Mouse (Mus musculus): ENCODE data around the gene Rassf3. TPM values are rescaled to one million over a fixed set of nuclear protein-coding genes. Genes with fewer than 3 reads are reported as not detected.

Rassf3 gene
- polyA plus RNA-seq, 1 experiment from 2014 or later, result 17.3 TPM

- H3K36me3 ChIP-seq, result no peaks in the 10 kb centered on the region
- H3K27me3 ChIP-seq, result no peaks in the 10 kb centered on the region
- WGBS, result 88% methylated on average over 9 of the region's 9 CpGs
- H3K27ac ChIP-seq, result no peak overlapping the region
- no peaks in the 10 kb centered on the region for H3K4me1 ChIP-seq
- H3K4me2 ChIP-seq, result no peak overlapping the region
- H3K9me3 ChIP-seq, result no peaks in the 10 kb centered on the region
- no peak overlapping the region for H3K4me3 ChIP-seq
- no peak for ATAC-seq (ENCODE audit: insufficient number of reproducible peaks, low FRiP score, low TSS enrichment, low read depth)
- H3K9ac ChIP-seq, result no peak overlapping the region
Measured at GRCm38 (mm10) chr10:121486350-121486749, 10.2 kb upstream of the Rassf3 start.

- H3K9me3 ChIP-seq, result no peaks in the 10 kb centered on the region
- H3K4me1 ChIP-seq, result no peaks in the 10 kb centered on the region
- no peak overlapping the region for H3K4me2 ChIP-seq
- H3K27me3 ChIP-seq, result no peaks in the 10 kb centered on the region
- H3K9ac ChIP-seq, result no peak overlapping the region
- no peak overlapping the region for H3K4me3 ChIP-seq
- 53% methylated on average over 1 of the region's 1 CpGs for WGBS
- H3K36me3 ChIP-seq, result no peaks in the 10 kb centered on the region
- no peak for ATAC-seq (ENCODE audit: insufficient number of reproducible peaks, low FRiP score, low TSS enrichment, low read depth)
- no peak overlapping the region for H3K27ac ChIP-seq
Measured at GRCm38 (mm10) chr10:121483364-121483763, 7.2 kb upstream of the Rassf3 start.

- no peak overlapping the region for H3K4me2 ChIP-seq
- no peaks in the 10 kb centered on the region for H3K27me3 ChIP-seq
- no peak overlapping the region for H3K4me3 ChIP-seq
- H3K4me1 ChIP-seq, result peaks cover 6% of the 10 kb centered on the region
- H3K9ac ChIP-seq, result no peak overlapping the region
- ATAC-seq (ENCODE audit: insufficient number of reproducible peaks, low FRiP score, low TSS enrichment, low read depth), result no peak
- no peak overlapping the region for H3K27ac ChIP-seq
- no peaks in the 10 kb centered on the region for H3K9me3 ChIP-seq
- 55% methylated on average over 10 of the region's 10 CpGs for WGBS
- H3K36me3 ChIP-seq, result no peaks in the 10 kb centered on the region
Measured at GRCm38 (mm10) chr10:121481141-121481540, 5.0 kb upstream of the Rassf3 start.

- H3K9me3 ChIP-seq, result no peaks in the 10 kb centered on the region
- WGBS, result 95% methylated on average over 1 of the region's 1 CpGs
- no peak overlapping the region for H3K9ac ChIP-seq
- no peak overlapping the region for H3K4me3 ChIP-seq
- H3K27ac ChIP-seq, result no peak overlapping the region
- H3K4me2 ChIP-seq, result no peak overlapping the region
- no peaks in the 10 kb centered on the region for H3K27me3 ChIP-seq
- H3K36me3 ChIP-seq, result no peaks in the 10 kb centered on the region
- no peak for ATAC-seq (ENCODE audit: insufficient number of reproducible peaks, low FRiP score, low TSS enrichment, low read depth)
- peaks cover 8% of the 10 kb centered on the region for H3K4me1 ChIP-seq
Measured at GRCm38 (mm10) chr10:121479987-121480386, 3.8 kb upstream of the Rassf3 start.

GRCm38 (mm10) chr10:121477433-121477832 lies 1.3 kb upstream of the Rassf3 start:
- no peaks in the 10 kb centered on the region for H3K27me3 ChIP-seq
- no peaks in the 10 kb centered on the region for H3K36me3 ChIP-seq
- H3K27ac ChIP-seq, result peak overlapping the region; percentile 82
- H3K4me2 ChIP-seq, result peak overlapping the region; percentile 87
- 0 out of 2 replicates have a peak overlapping the region, but pooled peaks have one; percentile 10 for H3K9ac ChIP-seq
- H3K9me3 ChIP-seq, result no peaks in the 10 kb centered on the region
- WGBS, result 18% methylated on average over 10 of the region's 10 CpGs
- no peak for ATAC-seq (ENCODE audit: insufficient number of reproducible peaks, low FRiP score, low TSS enrichment, low read depth)
- H3K4me1 ChIP-seq, result peaks cover 33% of the 10 kb centered on the region
- H3K4me3 ChIP-seq, result peak overlapping the region; percentile 74; the same call in 1 of the 2 replicates

GRCm38 (mm10) chr10:121476968-121477337 lies 806 bp upstream of the Rassf3 start:
- 15% methylated on average over 8 of the region's 8 CpGs for WGBS
- Histone ChIP-seq H3K27ac (peak overlapping the region; percentile 82), H3K36me3 (no peaks in the 10 kb centered on the region), H3K4me2 (peak overlapping the region; percentile 87), H3K4me3 (peak overlapping the region; percentile 74), H3K4me1 (peaks cover 36% of the 10 kb centered on the region), H3K27me3 (no peaks in the 10 kb centered on the region), H3K9ac (no peak overlapping the region), H3K9me3 (no peaks in the 10 kb centered on the region)
- no peak for ATAC-seq (ENCODE audit: insufficient number of reproducible peaks, low FRiP score, low TSS enrichment, low read depth)

GRCm38 (mm10) chr10:121475672-121476146 lies 438 bp downstream of the Rassf3 start:
- Histone ChIP-seq H3K9ac (peak overlapping the region; percentile 81), H3K4me3 (peak overlapping the region; percentile 74), H3K36me3 (no peaks in the 10 kb centered on the region), H3K4me2 (peak overlapping the region; percentile 87), H3K4me1 (peaks cover 42% of the 10 kb centered on the region), H3K27me3 (no peaks in the 10 kb centered on the region), H3K9me3 (no peaks in the 10 kb centered on the region), H3K27ac (peak overlapping the region; percentile 89)
- ATAC-seq (ENCODE audit: insufficient number of reproducible peaks, low FRiP score, low TSS enrichment, low read depth), result no peak
- WGBS, result under 1% methylated on average over 44 of the region's 45 CpGs

GRCm38 (mm10) chr10:121475101-121475671 lies 961 bp downstream of the Rassf3 start:
- ATAC-seq (ENCODE audit: insufficient number of reproducible peaks, low FRiP score, low TSS enrichment, low read depth), result no peak
- no peaks in the 10 kb centered on the region for H3K9me3 ChIP-seq
- H3K4me2 ChIP-seq, result peak overlapping the region; percentile 87
- H3K4me1 ChIP-seq, result peaks cover 42% of the 10 kb centered on the region
- peak overlapping the region; percentile 74 for H3K4me3 ChIP-seq
- no peaks in the 10 kb centered on the region for H3K27me3 ChIP-seq
- H3K9ac ChIP-seq, result peak overlapping the region; percentile 81
- under 1% methylated on average over 31 of the region's 31 CpGs for WGBS
- H3K27ac ChIP-seq, result peak overlapping the region; percentile 89
- H3K36me3 ChIP-seq, result no peaks in the 10 kb centered on the region

GRCm38 (mm10) chr10:121474288-121474687 lies 1.9 kb downstream of the Rassf3 start:
- peak overlapping the region; percentile 87 for H3K4me2 ChIP-seq
- H3K9me3 ChIP-seq, result no peaks in the 10 kb centered on the region
- WGBS, result 10% methylated on average over 4 of the region's 4 CpGs
- H3K36me3 ChIP-seq, result no peaks in the 10 kb centered on the region
- H3K27me3 ChIP-seq, result no peaks in the 10 kb centered on the region
- peak overlapping the region; percentile 81; the same call in 1 of the 2 replicates for H3K9ac ChIP-seq
- peaks cover 47% of the 10 kb centered on the region for H3K4me1 ChIP-seq
- ATAC-seq (ENCODE audit: insufficient number of reproducible peaks, low FRiP score, low TSS enrichment, low read depth), result no peak
- H3K27ac ChIP-seq, result peak overlapping the region; percentile 22; the same call in 1 of the 2 replicates
- peak overlapping the region; percentile 74 for H3K4me3 ChIP-seq

- no peaks in the 10 kb centered on the region for H3K36me3 ChIP-seq
- H3K4me2 ChIP-seq, result peak overlapping the region; percentile 87
- WGBS, result 41% methylated on average over 12 of the region's 12 CpGs
- H3K4me3 ChIP-seq, result peak overlapping the region; percentile 74
- H3K27ac ChIP-seq, result peak overlapping the region; percentile 28; the same call in 1 of the 2 replicates
- no peak overlapping the region for H3K9ac ChIP-seq
- peaks cover 52% of the 10 kb centered on the region for H3K4me1 ChIP-seq
- no peak for ATAC-seq (ENCODE audit: insufficient number of reproducible peaks, low FRiP score, low TSS enrichment, low read depth)
- no peaks in the 10 kb centered on the region for H3K27me3 ChIP-seq
- H3K9me3 ChIP-seq, result no peaks in the 10 kb centered on the region
Measured at GRCm38 (mm10) chr10:121473723-121474215, 2.4 kb downstream of the Rassf3 start.

- 77% methylated on average over 11 of the region's 11 CpGs for WGBS
- Histone ChIP-seq H3K9me3 (no peaks in the 10 kb centered on the region), H3K27ac (peak overlapping the region; percentile 67; the same call in 1 of the 2 replicates), H3K4me1 (peaks cover 60% of the 10 kb centered on the region), H3K36me3 (no peaks in the 10 kb centered on the region), H3K27me3 (no peaks in the 10 kb centered on the region), H3K4me2 (no peak overlapping the region), H3K4me3 (no peak overlapping the region), H3K9ac (no peak overlapping the region)
- no peak for ATAC-seq (ENCODE audit: insufficient number of reproducible peaks, low FRiP score, low TSS enrichment, low read depth)
Measured at GRCm38 (mm10) chr10:121472593-121473217, 3.4 kb downstream of the Rassf3 start.

GRCm38 (mm10) chr10:121471570-121472197 lies 4.5 kb downstream of the Rassf3 start:
- Histone ChIP-seq H3K27me3 (no peaks in the 10 kb centered on the region), H3K36me3 (no peaks in the 10 kb centered on the region), H3K27ac (peak overlapping the region; percentile 67), H3K9ac (no peak overlapping the region), H3K4me3 (no peak overlapping the region), H3K9me3 (no peaks in the 10 kb centered on the region), H3K4me2 (no peak overlapping the region), H3K4me1 (peaks cover 62% of the 10 kb centered on the region)
- 36% methylated on average over 8 of the region's 8 CpGs for WGBS
- ATAC-seq (ENCODE audit: insufficient number of reproducible peaks, low FRiP score, low TSS enrichment, low read depth), result no peak
